Mouse (Mus musculus) heart, embryonic 16.5 days (tissue): ENCODE data around the gene Cd27. TPM values are rescaled to one million over a fixed set of nuclear protein-coding genes. Genes with fewer than 3 reads are reported as not detected.

Experiments
- ATAC-seq: fragments of 200-750 bp; cut with Nextera tagmentation; replicated peaks from 2 replicates; pipeline ENCODE4 v1.8.0; 2017; ENCODE audit warnings: moderate number of reproducible peaks; ENCODE audit not compliant: insufficient read depth, low FRiP score; ENCODE audit errors: extremely low read depth
- H3K27ac ChIP-seq: fragments of 300-500 bp; sonication (generic); 2 replicates; pipeline ENCODE4 v1.5.1; 2014; ENCODE audit warnings: mild to moderate bottlenecking, low read length, control low read depth, moderate library complexity
- H3K27me3 ChIP-seq: fragments of 300-500 bp; sonication (generic); 2 replicates; pipeline ENCODE4 v1.6.1; 2014; ENCODE audit warnings: low read length, mixed read lengths; ENCODE audit not compliant: control insufficient read depth, insufficient read depth
- H3K36me3 ChIP-seq: fragments of 300-500 bp; sonication (generic); 2 replicates; pipeline ENCODE4 v1.6.1; 2014; ENCODE audit not compliant: control insufficient read depth, insufficient read depth
- H3K4me1 ChIP-seq: fragments of 300-500 bp; sonication (generic); 2 replicates; pipeline ENCODE4 v1.6.1; 2014; ENCODE audit warnings: low read length, mixed read lengths; ENCODE audit not compliant: control insufficient read depth, insufficient read depth
- H3K4me2 ChIP-seq: fragments of 300-500 bp; sonication (generic); 2 replicates; pipeline ENCODE4 v1.6.1; 2014; ENCODE audit warnings: low read depth, mild to moderate bottlenecking, control low read depth, low read length
- H3K4me3 ChIP-seq: fragments of 300-500 bp; sonication (generic); 2 replicates; pipeline ENCODE4 v1.5.1; 2014; ENCODE audit warnings: mild to moderate bottlenecking, control low read depth, low read length
- H3K9ac ChIP-seq: fragments of 300-500 bp; sonication (generic); 2 replicates; pipeline ENCODE4 v1.6.1; 2014; ENCODE audit warnings: low read length, control low read depth
- H3K9me3 ChIP-seq: fragments of 300-500 bp; sonication (generic); replicated peaks from 2 replicates; pipeline ENCODE4 v1.6.1; 2016; ENCODE audit warnings: low read length; ENCODE audit not compliant: control insufficient read depth
- WGBS: fragments of 180-500 bp; shearing (Covaris S2); extraction: QIAGEN DNeasy Blood & Tissue Kit; methylation state at CpG from one replicate; pipeline ENCODE4 v1.1.7; 2014; 5-methylcytosine and 5-hydroxymethylcytosine counted together
- polyA plus RNA-seq: library from polyadenylated mRNA; unstranded; fragments of >200 nt; fragmentation: Nextera tagmentation; extraction: Ambion mirVana; gene quantifications from 2 replicates; pipeline ENCODE4 v1.2.1, GENCODE M21; 2015

Gene Cd27
- polyA plus RNA-seq, 1 experiment from 2014 or later = 18.5 TPM

DNA sequence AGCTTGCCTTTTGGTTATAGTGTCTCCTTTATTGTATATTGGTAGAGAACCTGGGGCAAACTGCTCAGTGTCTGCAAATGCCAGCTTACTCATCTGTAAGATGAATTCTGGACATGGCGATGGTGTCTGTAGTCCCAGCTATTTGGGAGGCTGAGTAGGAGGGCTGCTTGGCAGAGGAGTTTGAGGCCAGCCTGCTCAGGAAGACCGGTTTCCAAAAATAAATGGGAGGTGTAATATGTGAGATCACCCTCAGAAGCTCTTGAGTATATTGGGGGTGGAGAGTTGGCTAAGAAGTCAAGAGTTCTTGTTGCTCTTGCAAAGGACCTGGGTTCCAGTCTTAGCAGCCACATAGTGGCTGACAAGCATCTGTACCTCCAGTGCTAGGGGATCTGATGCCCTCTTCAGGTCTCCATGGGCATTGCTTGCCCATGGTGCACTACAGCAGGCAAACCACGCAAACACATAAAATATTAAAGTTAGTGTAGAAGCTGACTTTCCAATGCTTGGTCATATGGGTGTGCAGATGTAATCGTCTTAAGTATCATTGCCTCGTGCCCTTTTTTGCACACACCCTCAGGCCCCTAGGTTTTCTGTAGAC, 11.2 kb downstream of the Cd27 start:
- Histone ChIP-seq H3K9ac (no peak overlapping the region), H3K27me3 (no peaks in the 10 kb centered on the region), H3K4me2 (no peak overlapping the region), H3K4me3 (no peak overlapping the region), H3K9me3 (no peaks in the 10 kb centered on the region), H3K36me3 (peaks cover 9% of the 10 kb centered on the region), H3K4me1 (peaks cover 5% of the 10 kb centered on the region), H3K27ac (no peak overlapping the region)
- no peak for ATAC-seq
- 77% methylated on average over 5 of the region's 5 CpGs for WGBS

DNA sequence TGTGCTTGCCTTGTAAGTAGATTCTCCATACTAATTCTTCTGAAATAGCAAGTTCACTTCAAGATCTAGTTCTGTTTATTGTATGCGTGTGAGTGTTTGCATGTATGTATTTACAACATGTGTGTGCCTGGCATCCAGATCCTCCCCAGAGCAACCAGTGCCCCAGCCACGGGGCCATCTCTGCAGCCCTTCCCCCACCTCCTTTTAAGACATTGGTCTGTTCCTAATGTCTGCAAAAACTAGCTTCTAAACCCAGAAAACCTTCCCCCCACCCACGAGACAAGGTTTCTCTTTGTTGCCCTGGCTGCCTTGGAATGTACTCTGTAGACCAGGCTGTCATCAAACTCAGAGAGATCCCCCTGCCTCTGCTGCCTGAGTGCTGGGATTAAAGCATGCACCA, 14.2 kb downstream of the Cd27 start:
- H3K27ac ChIP-seq = peak overlapping the region; percentile 43
- H3K4me2 ChIP-seq = no peak overlapping the region
- H3K4me1 ChIP-seq = peaks cover 5% of the 10 kb centered on the region; the same call in 1 of the 2 replicates
- 70% methylated on average over 3 of the region's 3 CpGs for WGBS
- H3K36me3 ChIP-seq = peaks cover 13% of the 10 kb centered on the region
- H3K4me3 ChIP-seq = no peak overlapping the region
- H3K9me3 ChIP-seq = no peaks in the 10 kb centered on the region
- H3K9ac ChIP-seq = no peak overlapping the region
- no peaks in the 10 kb centered on the region for H3K27me3 ChIP-seq
- no peak for ATAC-seq

DNA sequence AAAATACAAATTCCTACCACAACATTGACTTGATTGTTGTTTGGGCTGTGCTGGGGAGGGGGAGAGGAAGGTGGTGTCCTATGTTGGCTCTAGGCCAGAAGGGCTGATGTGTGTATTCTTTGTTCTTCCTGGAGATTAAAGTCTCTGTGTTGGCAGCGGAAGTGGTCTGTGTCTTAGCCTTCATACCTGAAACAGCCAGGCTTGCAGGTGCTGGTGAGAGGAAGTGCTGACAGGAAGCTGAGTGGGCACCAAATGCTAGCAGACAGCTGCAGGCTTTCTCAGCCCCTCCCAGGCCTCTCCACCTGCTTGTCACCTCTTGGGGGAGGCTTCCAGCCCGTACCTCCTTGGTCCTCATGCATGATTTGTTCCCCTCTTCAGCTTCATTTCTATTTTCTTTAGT, 14.7 kb downstream of the Cd27 start:
- WGBS = 31% methylated on average over 2 of the region's 2 CpGs
- ATAC-seq = peak; percentile 53
- H3K36me3 ChIP-seq = peaks cover 13% of the 10 kb centered on the region
- H3K9ac ChIP-seq = no peak overlapping the region
- H3K9me3 ChIP-seq = no peaks in the 10 kb centered on the region
- peaks cover 5% of the 10 kb centered on the region; the same call in 1 of the 2 replicates for H3K4me1 ChIP-seq
- H3K4me2 ChIP-seq = no peak overlapping the region
- no peaks in the 10 kb centered on the region for H3K27me3 ChIP-seq
- H3K4me3 ChIP-seq = no peak overlapping the region
- H3K27ac ChIP-seq = no peak overlapping the region

DNA sequence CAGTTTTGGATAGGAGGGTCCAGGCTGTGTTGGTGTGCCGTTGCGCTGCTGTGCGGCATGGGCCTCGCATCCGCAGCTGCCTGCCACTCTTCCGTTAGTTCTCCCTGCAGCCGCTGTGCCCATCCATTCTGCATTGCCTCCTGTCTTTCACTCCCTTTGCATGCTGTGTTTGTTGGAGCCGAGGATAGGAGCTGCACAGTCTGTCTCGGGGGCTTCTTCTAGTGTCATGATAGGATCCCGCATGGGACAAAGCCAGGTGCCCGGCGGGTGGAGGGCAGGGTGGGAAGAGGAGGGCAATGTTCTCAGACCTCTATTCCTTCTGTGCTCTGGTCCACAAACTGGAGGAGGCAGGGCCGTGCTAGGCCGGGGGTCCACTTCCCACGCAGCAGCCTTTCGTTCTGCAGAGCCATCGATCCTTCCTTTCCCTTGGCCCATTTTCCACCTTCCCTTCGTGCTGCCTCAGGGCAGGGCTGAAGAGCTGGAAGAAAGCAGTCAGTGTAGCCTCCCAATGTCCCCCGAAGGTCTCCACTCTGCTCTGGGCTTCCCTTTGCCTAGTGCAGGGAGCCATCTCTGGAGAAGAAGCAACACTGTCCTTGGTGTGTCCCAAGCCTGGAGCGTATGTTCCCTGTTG, 15.6 kb downstream of the Cd27 start:
- Histone ChIP-seq H3K4me1 (peaks cover 10% of the 10 kb centered on the region), H3K4me2 (no peak overlapping the region), H3K27ac (peak overlapping the region; percentile 49), H3K9me3 (no peaks in the 10 kb centered on the region), H3K27me3 (no peaks in the 10 kb centered on the region), H3K36me3 (peaks cover 13% of the 10 kb centered on the region), H3K9ac (no peak overlapping the region; the same call in 1 of the 2 replicates), H3K4me3 (no peak overlapping the region)
- WGBS = 88% methylated on average over 20 of the region's 20 CpGs
- no peak for ATAC-seq

DNA sequence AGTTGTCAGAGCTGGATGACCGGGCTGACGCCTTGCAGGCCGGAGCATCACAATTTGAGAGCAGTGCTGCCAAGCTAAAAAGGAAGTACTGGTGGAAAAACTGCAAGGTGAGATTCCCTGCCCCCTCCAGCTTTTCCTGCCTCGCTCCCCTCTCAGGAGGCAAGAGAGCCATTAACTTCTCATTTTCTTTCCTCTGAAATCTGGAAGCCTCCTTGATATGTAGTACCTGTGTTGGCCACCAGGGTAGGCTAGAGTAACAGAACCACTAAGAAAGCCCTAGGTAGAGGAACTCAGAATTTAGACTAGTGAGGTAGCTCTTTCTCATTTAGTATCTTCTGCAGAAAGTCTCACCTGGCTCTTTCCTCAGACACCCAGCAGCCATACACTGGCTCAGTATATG, 17.8 kb downstream of the Cd27 start:
- H3K27me3 ChIP-seq = no peaks in the 10 kb centered on the region
- H3K27ac ChIP-seq = no peak overlapping the region
- H3K9me3 ChIP-seq = no peaks in the 10 kb centered on the region
- H3K4me2 ChIP-seq = no peak overlapping the region
- no peak overlapping the region for H3K9ac ChIP-seq
- 79% methylated on average over 4 of the region's 4 CpGs for WGBS
- H3K4me3 ChIP-seq = no peak overlapping the region
- no peak for ATAC-seq
- H3K36me3 ChIP-seq = peaks cover 10% of the 10 kb centered on the region
- peaks cover 13% of the 10 kb centered on the region for H3K4me1 ChIP-seq

DNA sequence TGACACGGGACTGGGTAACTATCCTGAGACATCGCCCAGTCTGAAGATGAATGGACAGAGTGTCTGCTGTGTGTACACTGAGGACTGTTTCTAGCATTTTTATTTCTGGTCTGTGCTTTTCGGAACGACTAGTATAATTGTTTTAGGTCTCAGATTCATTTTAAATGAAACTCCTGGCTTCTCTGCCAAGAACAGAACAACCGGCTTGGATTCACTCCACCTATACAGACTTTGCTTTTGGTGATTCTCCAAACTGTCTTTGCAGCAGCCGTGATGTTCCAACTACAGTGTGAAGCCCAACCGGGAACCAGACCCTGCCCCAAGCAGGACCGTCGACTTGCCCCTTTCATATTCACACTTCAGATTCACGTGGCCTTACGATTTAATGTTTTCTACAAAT, 18.9 kb downstream of the Cd27 start:
- Histone ChIP-seq H3K4me3 (no peak overlapping the region), H3K4me1 (peaks cover 13% of the 10 kb centered on the region), H3K9ac (no peak overlapping the region), H3K27ac (no peak overlapping the region), H3K27me3 (peaks cover 3% of the 10 kb centered on the region; the same call in 1 of the 2 replicates), H3K4me2 (no peak overlapping the region), H3K9me3 (no peaks in the 10 kb centered on the region), H3K36me3 (peaks cover 5% of the 10 kb centered on the region; the same call in 1 of the 2 replicates)
- no peak for ATAC-seq
- WGBS = 76% methylated on average over 11 of the region's 11 CpGs

DNA sequence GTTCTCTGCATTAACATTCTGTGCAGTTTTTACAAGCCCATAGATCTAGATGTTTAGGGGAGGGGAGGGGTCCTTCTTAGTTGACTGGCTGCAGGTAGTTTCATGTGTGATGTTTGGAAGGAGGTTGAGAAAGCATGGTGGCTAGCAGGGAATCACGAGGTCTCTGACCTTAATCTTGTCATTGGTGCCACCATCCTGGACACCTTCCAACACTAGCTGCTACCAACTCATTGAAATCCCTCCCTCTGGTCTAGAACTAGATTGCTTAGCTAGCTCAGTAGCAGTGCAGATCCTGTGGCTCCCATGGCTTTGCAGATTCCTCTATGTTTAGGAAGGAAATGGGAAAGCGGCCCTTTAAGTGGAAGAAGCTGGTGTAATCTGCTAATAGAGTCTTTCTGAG, 19.9 kb downstream of the Cd27 start:
- Histone ChIP-seq H3K9ac (no peak overlapping the region), H3K4me2 (peak overlapping the region; percentile 20; the same call in 1 of the 2 replicates), H3K9me3 (no peaks in the 10 kb centered on the region), H3K36me3 (peaks cover 5% of the 10 kb centered on the region; the same call in 1 of the 2 replicates), H3K4me1 (peaks cover 8% of the 10 kb centered on the region), H3K27ac (no peak overlapping the region), H3K4me3 (no peak overlapping the region), H3K27me3 (peaks cover 3% of the 10 kb centered on the region; the same call in 1 of the 2 replicates)
- ATAC-seq = no peak
- WGBS = 56% methylated on average over 2 of the region's 2 CpGs

DNA sequence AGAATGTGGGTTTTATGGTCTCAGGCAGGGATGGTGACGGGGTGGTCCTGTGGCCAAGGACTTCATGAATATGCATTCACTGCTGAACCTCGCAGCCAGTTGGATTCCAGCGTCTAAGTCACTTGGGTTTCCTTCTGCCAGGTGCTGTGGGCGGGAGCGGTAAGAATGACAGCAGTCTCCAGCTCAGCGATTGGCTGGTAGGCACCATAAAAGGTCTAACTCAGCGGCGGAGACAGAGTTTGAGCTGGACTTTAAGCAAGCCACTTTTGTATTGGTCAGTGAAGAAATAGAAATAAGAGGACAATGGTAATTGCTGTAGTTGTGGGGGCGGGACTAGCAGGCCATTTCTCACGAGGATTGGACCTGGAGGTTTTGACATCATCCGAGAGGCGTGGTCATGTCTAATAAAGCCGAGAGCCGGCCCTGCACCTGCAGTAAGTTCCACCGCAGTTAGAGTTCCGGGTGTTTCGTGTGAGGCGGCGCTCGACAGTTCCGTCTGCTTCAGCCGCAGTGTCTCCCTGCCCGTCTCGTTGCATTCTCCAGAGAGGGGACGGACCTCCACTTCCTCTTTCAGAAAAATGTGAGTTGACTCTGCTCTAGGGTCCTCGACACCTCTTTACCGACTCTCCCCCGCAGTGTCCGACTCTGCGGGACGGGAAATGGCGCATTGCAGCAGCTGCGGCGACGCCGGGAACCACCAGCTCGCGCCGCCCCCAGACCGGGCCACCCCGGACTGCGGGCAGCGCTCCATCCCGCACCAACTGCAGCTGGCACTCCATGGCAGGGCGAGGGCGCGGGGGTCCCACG, 21.5 kb downstream of the Cd27 start, which contains the start of gene Vamp1:
Vamp1 (plus strand) TSS at position 404 of the 807 bp plus-strand sequence.
- H3K4me2 ChIP-seq = peak within 1 kb of the TSS; percentile 82
- under 1% methylated on average over 48 of the region's 48 CpGs for WGBS
- peak; percentile 94 for ATAC-seq
- peak within 1 kb of the TSS; percentile 67 for H3K4me3 ChIP-seq
- peaks cover 3% of the 10 kb centered on the region; the same call in 1 of the 2 replicates for H3K27me3 ChIP-seq
- peaks cover 8% of the 10 kb centered on the region for H3K4me1 ChIP-seq
- H3K9me3 ChIP-seq = no peaks in the 10 kb centered on the region
- H3K36me3 ChIP-seq = peaks cover 5% of the 10 kb centered on the region; the same call in 1 of the 2 replicates
- H3K9ac ChIP-seq = peak within 1 kb of the TSS; percentile 84
- peak within 1 kb of the TSS; percentile 71 for H3K27ac ChIP-seq
